Mouse (Mus musculus) megakaryocyte, embryonic 14.5 days (primary cell): ENCODE data around the gene Hist1h2bg.

ENCODE experiments used
- FLI1 ChIP-seq: IDR thresholded peaks from 2 replicates; pipeline ENCODE4 v1.6.1; 2012; ENCODE audit warnings: low read length, inconsistent platforms, mixed read lengths
- GATA1 ChIP-seq: IDR thresholded peaks from 3 replicates; pipeline ENCODE4 v1.6.1; 2012; ENCODE audit warnings: mixed read lengths, low read length, inconsistent platforms, borderline replicate concordance

GRCm38 (mm10) chr13:23530181-23530900, 40.9 kb upstream of the Hist1h2bg start:
- no peak for TF ChIP-seq GATA1
- no peak for TF ChIP-seq FLI1
